Mouse (Mus musculus) limb, embryonic 10.5 days (tissue): Measurements from ENCODE around the gene Lbp. TPM values are rescaled to one million over a fixed set of nuclear protein-coding genes. Genes with fewer than 3 reads are reported as not detected.

Source experiments
- DNase-seq: peaks from one replicate; pipeline ENCODE4 v3.0.0-alpha.2; 2017; ENCODE audit warnings: low spot score
- H3K27ac ChIP-seq: fragments of 300-500 bp; sonication (generic); 2 replicates; pipeline ENCODE4 v1.5.1; 2016; ENCODE audit warnings: mild to moderate bottlenecking
- H3K27me3 ChIP-seq: fragments of 300-500 bp; sonication (generic); 2 replicates; pipeline ENCODE4 v1.6.1; 2016; ENCODE audit warnings: low read depth, mild to moderate bottlenecking; ENCODE audit not compliant: poor library complexity, severe bottlenecking
- H3K36me3 ChIP-seq: fragments of 300-500 bp; sonication (generic); 2 replicates; pipeline ENCODE4 v1.6.1; 2016; ENCODE audit warnings: mild to moderate bottlenecking, moderate library complexity
- H3K4me1 ChIP-seq: fragments of 300-500 bp; sonication (generic); 2 replicates; pipeline ENCODE4 v1.6.1; 2016
- H3K4me3 ChIP-seq: fragments of 300-500 bp; sonication (generic); 2 replicates; pipeline ENCODE4 v1.5.1; 2016; ENCODE audit warnings: mild to moderate bottlenecking, moderate library complexity
- H3K9me3 ChIP-seq: fragments of 300-500 bp; sonication (generic); replicated peaks from 2 replicates; pipeline ENCODE4 v1.6.1; 2016; ENCODE audit warnings: mild to moderate bottlenecking
- WGBS: fragments of 180-500 bp; shearing (Covaris S2); methylation state at CpG from one replicate; pipeline ENCODE4 v1.1.7; 2016; 5-methylcytosine and 5-hydroxymethylcytosine counted together
- polyA plus RNA-seq: library from polyadenylated mRNA; unstranded; fragments of >200 nt; fragmentation: Nextera tagmentation; extraction: Ambion mirVana; gene quantifications from 2 replicates; pipeline ENCODE4 v1.2.1, GENCODE M21; 2016

Lbp gene
- polyA plus RNA-seq, 1 experiment from 2014 or later: 3.9 TPM

- Histone ChIP-seq H3K27ac (no peak overlapping the region), H3K36me3 (no peaks in the 10 kb centered on the region), H3K4me3 (no peak overlapping the region), H3K9me3 (no peaks in the 10 kb centered on the region), H3K4me1 (no peaks in the 10 kb centered on the region; the same call in 1 of the 2 replicates), H3K27me3 (peaks cover 24% of the 10 kb centered on the region)
- 11% methylated on average over 5 of the region's 5 CpGs for WGBS
- DNase-seq: no peak
Measured at GRCm38 (mm10) chr2:158370173-158370550, 63.9 kb downstream of the Lbp start.

- Histone ChIP-seq H3K27me3 (peaks cover 49% of the 10 kb centered on the region), H3K4me3 (no peak overlapping the region), H3K27ac (no peak overlapping the region), H3K9me3 (no peaks in the 10 kb centered on the region), H3K36me3 (no peaks in the 10 kb centered on the region), H3K4me1 (peaks cover 10% of the 10 kb centered on the region)
- WGBS: 84% methylated on average over 5 of the region's 5 CpGs
- no peak for DNase-seq
Measured at GRCm38 (mm10) chr2:158373061-158373460, 66.8 kb downstream of the Lbp start.

- no peak overlapping the region for H3K4me3 ChIP-seq
- H3K9me3 ChIP-seq: no peaks in the 10 kb centered on the region
- no peak overlapping the region for H3K27ac ChIP-seq
- H3K27me3 ChIP-seq: peaks cover 51% of the 10 kb centered on the region
- H3K4me1 ChIP-seq: peaks cover 10% of the 10 kb centered on the region
- 67% methylated on average over 7 of the region's 7 CpGs for WGBS
- DNase-seq: no peak
- H3K36me3 ChIP-seq: no peaks in the 10 kb centered on the region
Measured at GRCm38 (mm10) chr2:158373516-158373915, 67.2 kb downstream of the Lbp start.

- Histone ChIP-seq H3K9me3 (no peaks in the 10 kb centered on the region), H3K4me1 (peaks cover 10% of the 10 kb centered on the region), H3K27ac (peak within 1 kb of the TSS; percentile 42), H3K4me3 (peak within 1 kb of the TSS; percentile 57), H3K36me3 (no peaks in the 10 kb centered on the region), H3K27me3 (peaks cover 51% of the 10 kb centered on the region)
- WGBS: 2% methylated on average over 36 of the region's 36 CpGs
- DNase-seq: peak; percentile 78
Measured at GRCm38 (mm10) chr2:158375443-158376122, 69.3 kb downstream of the Lbp start, which contains the start of gene Snhg11. Gene Snhg11 (plus strand): TSS chr2:158375638.

GRCm38 (mm10) chr2:158376123-158376687, 69.9 kb downstream of the Lbp start:
- Histone ChIP-seq H3K4me3 (peak overlapping the region; percentile 57), H3K9me3 (no peaks in the 10 kb centered on the region), H3K36me3 (no peaks in the 10 kb centered on the region), H3K27me3 (peaks cover 51% of the 10 kb centered on the region), H3K27ac (peak overlapping the region; percentile 42; the same call in 1 of the 2 replicates), H3K4me1 (peaks cover 10% of the 10 kb centered on the region)
- no peak for DNase-seq
- WGBS: 26% methylated on average over 12 of the region's 12 CpGs

GRCm38 (mm10) chr2:158376798-158377197, 70.5 kb downstream of the Lbp start:
- Histone ChIP-seq H3K27me3 (peaks cover 51% of the 10 kb centered on the region), H3K27ac (no peak overlapping the region), H3K9me3 (no peaks in the 10 kb centered on the region), H3K36me3 (no peaks in the 10 kb centered on the region), H3K4me1 (peaks cover 10% of the 10 kb centered on the region), H3K4me3 (no peak overlapping the region)
- 76% methylated on average over 7 of the region's 7 CpGs for WGBS
- DNase-seq: no peak

- DNase-seq: no peak
- Histone ChIP-seq H3K36me3 (no peaks in the 10 kb centered on the region), H3K4me1 (peaks cover 10% of the 10 kb centered on the region), H3K4me3 (no peak overlapping the region), H3K9me3 (no peaks in the 10 kb centered on the region), H3K27me3 (peaks cover 51% of the 10 kb centered on the region), H3K27ac (no peak overlapping the region)
- 97% methylated on average over 1 of the region's 1 CpGs for WGBS
Measured at GRCm38 (mm10) chr2:158377811-158378210, 71.5 kb downstream of the Lbp start.

GRCm38 (mm10) chr2:158379354-158380078, 73.2 kb downstream of the Lbp start:
- Histone ChIP-seq H3K27me3 (peaks cover 36% of the 10 kb centered on the region), H3K4me1 (peaks cover 10% of the 10 kb centered on the region), H3K27ac (no peak overlapping the region), H3K4me3 (no peak overlapping the region), H3K36me3 (no peaks in the 10 kb centered on the region), H3K9me3 (no peaks in the 10 kb centered on the region)
- WGBS: 47% methylated on average over 13 of the region's 13 CpGs
- DNase-seq: peak; percentile 57

Other genes with a start within 250 kb of the Lbp start
- gene Tgm2, start 160.1 kb upstream of the Lbp start, polyA plus RNA-seq: 3.7 and 5.5 TPM in 2 replicates
- gene D630003M21Rik, start 77.3 kb upstream of the Lbp start, polyA plus RNA-seq: 1.2 and 3.3 TPM in 2 replicates
- gene Bpi, start 48.4 kb upstream of the Lbp start, polyA plus RNA-seq: not detected in 2 replicates
- 7.0 TPM in 2 replicates for gene Snhg11, start 69.1 kb downstream of the Lbp start, polyA plus RNA-seq
- 10.7 and 12.6 TPM in 2 replicates for gene Ralgapb, start 103.4 kb downstream of the Lbp start, polyA plus RNA-seq
- 0.35 TPM in 1 of 2 replicates, not detected in the other for gene Adig, start 196.1 kb downstream of the Lbp start, polyA plus RNA-seq
- 0.16 TPM in 1 of 2 replicates, not detected in the other for gene Arhgap40, start 206.3 kb downstream of the Lbp start, polyA plus RNA-seq